Comparison of ENCODE assay signal across 13 mouse cellular contexts in the genomic region with DNA sequence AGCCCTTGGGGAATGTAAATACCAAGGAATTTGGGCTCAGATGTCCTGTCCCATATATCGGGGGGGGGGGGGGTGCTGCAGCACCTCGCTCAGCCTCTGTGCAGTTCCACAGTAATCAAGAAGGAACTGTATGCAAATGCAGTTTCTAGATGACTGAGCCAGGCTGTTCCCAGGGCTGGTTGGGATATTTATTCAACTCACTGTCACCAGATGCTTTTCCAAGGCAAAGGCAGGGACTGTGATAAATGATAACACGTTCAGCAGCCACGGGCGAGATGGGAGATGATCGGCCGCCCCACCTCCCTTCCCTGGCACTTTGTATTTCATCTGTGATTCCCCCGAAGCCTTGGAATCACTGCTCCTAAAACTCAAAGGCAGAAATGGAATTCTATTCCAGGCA.
DNase-seq lines count a peak whose midpoint lies in the region; ATAC-seq and TF ChIP-seq lines count a peak whose summit lies in the region.
"Had no signal": no experiment of that assay in that cellular context is flagged by ENCODE, and none has a peak within 500 bp of the region (broad histone marks: within the 10 kb centered on the region; RNA-seq: fewer than 3 reads in every experiment).

No protein-coding gene starts in this region.

- no peak for TF ChIP-seq CTCF in left cerebral cortex, adult 2 months (IDR thresholded peaks at IDR 0.05)

- no peaks in the 10 kb centered on the region for H3K36me3 ChIP-seq in forebrain, embryonic 13.5 days (ENCODE audit: poor library complexity, severe bottlenecking)
- H3K36me3 ChIP-seq in forebrain, embryonic 11.5 days (ENCODE audit: control insufficient read depth, insufficient read depth, low read length), result no peaks in the 10 kb centered on the region
- H3K36me3 ChIP-seq in hindbrain, embryonic 10.5 days, result no peaks in the 10 kb centered on the region
- no peaks in the 10 kb centered on the region for H3K36me3 ChIP-seq in midbrain, embryonic 16.5 days (ENCODE audit: control insufficient read depth, insufficient read depth, low read length)
- no peaks in the 10 kb centered on the region for H3K36me3 ChIP-seq in kidney, embryonic 14.5 days (ENCODE audit: control insufficient read depth, insufficient read depth, low read length)
- H3K36me3 ChIP-seq: limb, embryonic 12.5 days had no signal

- peaks cover 16% of the 10 kb centered on the region; the same call in 1 of the 2 replicates for H3K27me3 ChIP-seq in forebrain, embryonic 13.5 days
- peaks cover 2% of the 10 kb centered on the region; the same call in 1 of the 2 replicates for H3K27me3 ChIP-seq in forebrain, embryonic 11.5 days (ENCODE audit: control insufficient read depth, insufficient read depth, low read length)
- H3K27me3 ChIP-seq in hindbrain, embryonic 10.5 days (ENCODE audit: insufficient read depth, poor library complexity, severe bottlenecking), result peaks cover 20% of the 10 kb centered on the region
- H3K27me3 ChIP-seq in midbrain, embryonic 16.5 days (ENCODE audit: control insufficient read depth, insufficient read depth, low read depth, low read length), result no peaks in the 10 kb centered on the region
- H3K27me3 ChIP-seq in kidney, embryonic 14.5 days (ENCODE audit: control insufficient read depth, insufficient read depth, low read length), result no peaks in the 10 kb centered on the region

- no peaks in the 10 kb centered on the region for H3K9me3 ChIP-seq in forebrain, embryonic 13.5 days (replicated peaks)
- no peaks in the 10 kb centered on the region for H3K9me3 ChIP-seq in forebrain, embryonic 11.5 days (ENCODE audit: control insufficient read depth, low read length)
- no peaks in the 10 kb centered on the region for H3K9me3 ChIP-seq in hindbrain, embryonic 10.5 days
- H3K9me3 ChIP-seq in midbrain, embryonic 16.5 days (replicated peaks; ENCODE audit: control insufficient read depth, low read length, poor library complexity, severe bottlenecking), result no peaks in the 10 kb centered on the region
- H3K9me3 ChIP-seq in kidney, embryonic 14.5 days (ENCODE audit: control insufficient read depth, low read length), result no peaks in the 10 kb centered on the region
- H3K9me3 ChIP-seq: limb, embryonic 12.5 days had no signal

- ATAC-seq in forebrain, embryonic 13.5 days, result 0 out of 2 replicates have a peak, but pooled peaks have one; percentile 31
- no peak for ATAC-seq in forebrain, embryonic 11.5 days (replicated peaks; ENCODE audit: low FRiP score)
- ATAC-seq in midbrain, embryonic 16.5 days, result no peak
- no peak for ATAC-seq in kidney, embryonic 14.5 days (ENCODE audit: low FRiP score, low TSS enrichment)
- ATAC-seq: lung, postnatal 0 days had no signal

- intact Hi-C loops in left cerebral cortex, adult 2 months (cut with DNase I), result no loop called here

- H3K4me3 ChIP-seq in forebrain, embryonic 13.5 days, result no peak overlapping the region
- no peak overlapping the region for H3K4me3 ChIP-seq in forebrain, embryonic 11.5 days (ENCODE audit: low read depth, low read length)
- no peak overlapping the region for H3K4me3 ChIP-seq in left cerebral cortex, adult 2 months
- no peak overlapping the region for H3K4me3 ChIP-seq in hindbrain, embryonic 10.5 days
- H3K4me3 ChIP-seq in midbrain, embryonic 16.5 days (ENCODE audit: low read depth, low read length), result no peak overlapping the region
- H3K4me3 ChIP-seq in kidney, embryonic 14.5 days (ENCODE audit: low read length), result no peak overlapping the region
- H3K4me3 ChIP-seq: limb, embryonic 12.5 days had no signal

- DNase-seq in forebrain, embryonic 11.5 days (ENCODE audit: low spot score), result no peak
- DNase-seq in left cerebral cortex, adult 2 months (ENCODE audit: extremely low spot score in 1 of 2, low spot score in 2 of 2), result no peak
- no peak for DNase-seq in left cerebral cortex, adult 18-20 months (ENCODE audit: low spot score in 2 of 2)
- no peak for DNase-seq in hindbrain, embryonic 10.5 days (ENCODE audit: low spot score)
- DNase-seq in urinary bladder, postnatal 10 days (ENCODE audit: low spot score), result no peak
- DNase-seq: cerebellum, postnatal 25 days; gastrocnemius, postnatal 10 days; kidney, postnatal 4 days had no signal

- peaks cover 40% of the 10 kb centered on the region for H3K4me1 ChIP-seq in forebrain, embryonic 13.5 days
- H3K4me1 ChIP-seq in forebrain, embryonic 11.5 days (replicated peaks; ENCODE audit: control insufficient read depth, insufficient read depth, low read length), result no peaks in the 10 kb centered on the region
- peaks cover 76% of the 10 kb centered on the region for H3K4me1 ChIP-seq in hindbrain, embryonic 10.5 days (replicated peaks)
- H3K4me1 ChIP-seq in midbrain, embryonic 16.5 days (ENCODE audit: control insufficient read depth, insufficient read depth, low read length), result peaks cover 41% of the 10 kb centered on the region
- peaks cover 5% of the 10 kb centered on the region; the same call in 1 of the 2 replicates for H3K4me1 ChIP-seq in kidney, embryonic 14.5 days (ENCODE audit: control insufficient read depth, insufficient read depth, low read length)

- H3K4me2 ChIP-seq in forebrain, embryonic 13.5 days, result no peak overlapping the region
- H3K4me2 ChIP-seq in forebrain, embryonic 11.5 days (ENCODE audit: low read depth, low read length, severe bottlenecking), result no peak overlapping the region
- peak overlapping the region; percentile 17; the same call in 1 of the 2 replicates for H3K4me2 ChIP-seq in midbrain, embryonic 16.5 days (ENCODE audit: low read length)
- H3K4me2 ChIP-seq in kidney, embryonic 14.5 days (replicated peaks; ENCODE audit: low read depth, low read length), result no peak overlapping the region
- H3K4me2 ChIP-seq: limb, embryonic 12.5 days had no signal

- H3K9ac ChIP-seq in forebrain, embryonic 13.5 days, result no peak overlapping the region
- H3K9ac ChIP-seq in forebrain, embryonic 11.5 days (ENCODE audit: low read length), result no peak overlapping the region
- H3K9ac ChIP-seq in midbrain, embryonic 16.5 days (ENCODE audit: low read depth, low read length), result no peak overlapping the region
- H3K9ac ChIP-seq in kidney, embryonic 14.5 days (ENCODE audit: low read depth, low read length), result no peak overlapping the region
- H3K9ac ChIP-seq: limb, embryonic 12.5 days had no signal

- WGBS in forebrain, embryonic 13.5 days, result 58% methylated on average over 8 of the region's 8 CpGs
- WGBS in forebrain, embryonic 11.5 days, result 75% methylated on average over 8 of the region's 8 CpGs
- WGBS in hindbrain, embryonic 10.5 days, result 55% methylated on average over 8 of the region's 8 CpGs
- WGBS in midbrain, embryonic 16.5 days, result 22% methylated on average over 8 of the region's 8 CpGs
- WGBS in kidney, embryonic 14.5 days, result 27% methylated on average over 8 of the region's 8 CpGs

- H3K27ac ChIP-seq in forebrain, embryonic 13.5 days, result no peak overlapping the region
- no peak overlapping the region for H3K27ac ChIP-seq in forebrain, embryonic 11.5 days (ENCODE audit: low read depth, low read length)
- H3K27ac ChIP-seq in left cerebral cortex, adult 2 months, result peak overlapping the region; percentile 55
- peak overlapping the region; percentile 64; the same call in 1 of the 2 replicates for H3K27ac ChIP-seq in hindbrain, embryonic 10.5 days
- H3K27ac ChIP-seq in midbrain, embryonic 16.5 days (ENCODE audit: low read length), result peak overlapping the region; percentile 47
- no peak overlapping the region for H3K27ac ChIP-seq in kidney, embryonic 14.5 days (ENCODE audit: low read depth, low read length)
- H3K27ac ChIP-seq: limb, embryonic 12.5 days had no signal

Comparison
In these comparisons a context has a peak if more than half of its experiments do, and no peak if none do; other contexts are left out.
1. H3K27ac ChIP-seq: peak in left cerebral cortex, adult 2 months (single experiment), hindbrain, embryonic 10.5 days (single experiment) and midbrain, embryonic 16.5 days (single experiment); none in forebrain, embryonic 13.5 days (single experiment), forebrain, embryonic 11.5 days (single experiment) and kidney, embryonic 14.5 days (single experiment).